Mouse (Mus musculus): ENCODE measurements around the gene Pon3. TPM values are rescaled to one million over a fixed set of nuclear protein-coding genes. Genes with fewer than 3 reads are reported as not detected.

The Pon3 gene
- polyA plus RNA-seq, 1 experiment from 2014 or later: 5.8 TPM

GRCm38 (mm10) chr6:5171418-5171817, 84.7 kb downstream of the Pon3 start:
- WGBS: 72% methylated on average over 4 of the region's 4 CpGs
- ATAC-seq (ENCODE audit: low FRiP score, low read depth): no peak

More at GRCm38 (mm10) chr6:5171418-5171817, 84.7 kb downstream of the Pon3 start:
- Histone ChIP-seq H3K4me3 (no peak overlapping the region), H3K9ac (no peak overlapping the region), H3K4me2 (replicated peaks) (no peak overlapping the region), H3K36me3 (no peaks in the 10 kb centered on the region), H3K4me1 (peaks cover 6% of the 10 kb centered on the region; the same call in 1 of the 2 replicates), H3K9me3 (no peaks in the 10 kb centered on the region), H3K27ac (no peak overlapping the region), H3K27me3 (replicated peaks) (no peaks in the 10 kb centered on the region)

Other genes starting within 250 kb of the Pon3 start
- not detected in 2 replicates for gene Pon1, start 62.3 kb downstream of the Pon3 start, polyA plus RNA-seq (2016; fragmentation: Nextera tagmentation; extraction: Ambion mirVana)
- 31.5 and 34.4 TPM in 2 replicates for gene Pon2, start 42.2 kb upstream of the Pon3 start, polyA plus RNA-seq (2016; fragmentation: Nextera tagmentation; extraction: Ambion mirVana)
- 21.2 and 22.7 TPM in 2 replicates for gene Asb4, start 127.1 kb upstream of the Pon3 start, polyA plus RNA-seq (2016; fragmentation: Nextera tagmentation; extraction: Ambion mirVana)
- gene Pdk4, start 240.0 kb upstream of the Pon3 start, polyA plus RNA-seq (2016; fragmentation: Nextera tagmentation; extraction: Ambion mirVana): 0.59 and 0.72 TPM in 2 replicates